Mouse (Mus musculus) testis, adult 2 months (tissue): ENCODE measurements around the gene Tex19.2.

ENCODE experiments used
- CTCF ChIP-seq: fragments of 200-500 bp; IDR thresholded peaks from 2 replicates; pipeline ENCODE4 v1.5.1; 2012; ENCODE audit warnings: low read depth, mild to moderate bottlenecking, inconsistent platforms, low read length, moderate library complexity; ENCODE audit not compliant: control insufficient read depth, insufficient read depth, insufficient replicate concordance
- POLR2A ChIP-seq: fragments of 200-500 bp; IDR thresholded peaks from 2 replicates; pipeline ENCODE4 v1.6.1; 2012; ENCODE audit warnings: low read depth, mild to moderate bottlenecking, inconsistent platforms, low read length, moderate library complexity; ENCODE audit not compliant: control insufficient read depth

- TF ChIP-seq CTCF (no peak), POLR2A (no peak)
Observed at GRCm38 (mm10) chr11:121109986-121110385, 8.5 kb downstream of the Tex19.2 start.
